Mouse (Mus musculus) liver, embryonic 14.5 days (tissue): Measurements from ENCODE around the gene Calhm5. TPM values are rescaled to one million over a fixed set of nuclear protein-coding genes. Genes with fewer than 3 reads are reported as not detected.

Source experiments
- ATAC-seq: fragments of 200-750 bp; cut with Nextera tagmentation; 2 replicates; pipeline ENCODE4 v1.8.0; 2017; ENCODE audit warnings: moderate number of reproducible peaks, mild to moderate bottlenecking, moderate library complexity; ENCODE audit not compliant: insufficient read depth
- DNase-seq, 3 experiments: peaks; one replicate each; pipeline ENCODE4 v3.0.0-alpha.2; 2012 to 2013; ENCODE audit warnings: low read depth in 3 of 3, low spot score in 3 of 3
- H3K27ac ChIP-seq: fragments of 300-500 bp; sonication (generic); 2 replicates; pipeline ENCODE4 v1.5.1; 2014; ENCODE audit warnings: moderate library complexity, mild to moderate bottlenecking, control low read depth, inconsistent platforms
- H3K27me3 ChIP-seq: fragments of 300-500 bp; sonication (generic); 2 replicates; pipeline ENCODE4 v1.6.1; 2014; ENCODE audit warnings: mild to moderate bottlenecking, low read length, moderate library complexity; ENCODE audit not compliant: control insufficient read depth, insufficient read depth
- H3K36me3 ChIP-seq: fragments of 300-500 bp; sonication (generic); replicated peaks from 2 replicates; pipeline ENCODE4 v1.6.1; 2014; ENCODE audit warnings: low read depth; ENCODE audit not compliant: control insufficient read depth, insufficient read depth
- H3K4me1 ChIP-seq, 2 experiments: fragments of 200-500 bp in 1 of 2; fragments of 300-500 bp in 1 of 2; sonication (generic) in 1 of 2; replicated peaks; 2 replicates each; pipeline ENCODE4 v1.6.1; 2012 to 2014; ENCODE audit warnings: antibody characterized with exemption in 1 of 2, inconsistent platforms in 1 of 2, low read length in 1 of 2; ENCODE audit not compliant: control insufficient read depth in 2 of 2, insufficient read depth in 2 of 2
- H3K4me2 ChIP-seq: fragments of 300-500 bp; sonication (generic); 2 replicates; pipeline ENCODE4 v1.6.1; 2014; ENCODE audit warnings: low read depth, mild to moderate bottlenecking, control low read depth, moderate library complexity
- H3K4me3 ChIP-seq, 2 experiments: fragments of 200-500 bp in 1 of 2; fragments of 300-500 bp in 1 of 2; sonication (generic) in 1 of 2; 2 replicates each; pipeline ENCODE4 v1.5.1; 2012 to 2014; ENCODE audit warnings: low read depth in 2 of 2, low read length in 2 of 2, mild to moderate bottlenecking in 2 of 2, control low read depth in 1 of 2, inconsistent platforms in 1 of 2, moderate library complexity in 1 of 2; ENCODE audit not compliant: insufficient read depth in 1 of 2
- H3K9ac ChIP-seq: fragments of 300-500 bp; sonication (generic); replicated peaks from 2 replicates; pipeline ENCODE4 v1.6.1; 2014; ENCODE audit warnings: mild to moderate bottlenecking, control low read depth, moderate library complexity
- H3K9me3 ChIP-seq: fragments of 300-500 bp; sonication (generic); 2 replicates; pipeline ENCODE4 v1.6.1; 2016; ENCODE audit warnings: low read length, mixed read lengths; ENCODE audit not compliant: control insufficient read depth
- CTCF ChIP-seq: IDR thresholded peaks from 2 replicates; pipeline ENCODE4 v1.5.1; 2016; ENCODE audit warnings: antibody characterized with exemption, low read depth, control low read depth
- EP300 ChIP-seq: IDR thresholded peaks from 2 replicates; pipeline ENCODE4 v1.6.1; 2016; ENCODE audit warnings: antibody characterized with exemption, low read depth
- WGBS: fragments of 180-500 bp; shearing (Covaris S2); extraction: QIAGEN DNeasy Blood & Tissue Kit; methylation state at CpG from one replicate; pipeline ENCODE4 v1.1.7; 2014; ENCODE audit not compliant: insufficient replicate concordance; 5-methylcytosine and 5-hydroxymethylcytosine counted together
- polyA plus RNA-seq, 2 experiments: library from polyadenylated mRNA; depleted of rRNA in 1 of 2; stranded (reverse) in 1 of 2; unstranded in 1 of 2; fragments of >200 nt; fragmentation: Nextera tagmentation in 1 of 2; extraction: Ambion mirVana in 1 of 2; gene quantifications; 2 replicates each; pipeline versions ENCODE4 v1.2.1 to v1.2.3; 2012 to 2014

The Calhm5 gene
- polyA plus RNA-seq (2012; rRNA removed) = 0.01 and 0.02 TPM in 2 replicates
- 0.01 TPM in 1 of 2 replicates, not detected in the other for polyA plus RNA-seq (2014; fragmentation: Nextera tagmentation; extraction: Ambion mirVana)

- H3K9ac ChIP-seq = no peak within 1 kb of the TSS
- WGBS = 9% methylated on average over 9 of the region's 9 CpGs
- H3K4me1 ChIP-seq = peaks cover 0 to 3% of the 10 kb centered on the region in 2 experiments; a peak in 1 of 4 replicates
These were observed at the start of gene Calhm5 for GRCm38 (mm10) chr10:34096418-34096883. TSS of gene Calhm5 (minus strand) at chr10:34096519.

DNA sequence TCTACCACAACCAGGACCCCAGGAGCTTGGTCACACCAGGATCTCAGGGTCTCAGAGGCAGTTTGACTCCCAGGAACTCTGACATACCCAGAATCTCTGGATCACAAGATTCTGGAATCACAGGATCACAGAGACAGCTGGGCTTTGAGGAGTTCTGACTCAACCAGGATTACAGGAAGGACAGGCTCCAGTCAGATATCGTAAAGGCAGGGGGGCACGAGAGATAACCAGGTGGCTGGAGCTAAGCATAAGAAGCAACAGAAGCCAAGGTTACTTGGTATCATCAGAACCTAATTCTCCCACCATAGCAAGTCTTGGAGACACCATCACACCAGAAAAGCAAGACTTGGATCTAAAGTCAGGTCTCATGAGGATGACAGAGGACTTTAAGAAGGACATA lies 45.4 kb upstream of the Calhm5 start:
- 65% methylated on average over 2 of the region's 2 CpGs for WGBS
- H3K9me3 ChIP-seq = no peaks in the 10 kb centered on the region
- no peaks in the 10 kb centered on the region for H3K36me3 ChIP-seq
- H3K27me3 ChIP-seq = no peaks in the 10 kb centered on the region
- TF ChIP-seq EP300 (no peak), CTCF (no peak)
- no peak for DNase-seq
- H3K9ac ChIP-seq = no peak overlapping the region
- H3K27ac ChIP-seq = no peak overlapping the region
- no peak for ATAC-seq
- no peak overlapping the region for H3K4me3 ChIP-seq
- no peak overlapping the region for H3K4me2 ChIP-seq
- H3K4me1 ChIP-seq = no peaks in the 10 kb centered on the region

More at GRCm38 (mm10) chr10:34096418-34096883, at the start of gene Calhm5:
- DNase-seq = peak in 1 of 3 experiments; percentile 3
- 0 out of 4 replicates have a peak within 1 kb of the TSS, but pooled peaks of 1 of the 2 experiments have one; percentile 24 for H3K4me3 ChIP-seq
- H3K36me3 ChIP-seq = no peaks in the 10 kb centered on the region
- no peak within 1 kb of the TSS for H3K27ac ChIP-seq
- no peak; the same call in 1 of the 2 replicates for ATAC-seq
- no peaks in the 10 kb centered on the region for H3K9me3 ChIP-seq
- TF ChIP-seq CTCF (peak; percentile 33; the same call in 1 of the 2 replicates), EP300 (no peak)
- H3K27me3 ChIP-seq = no peaks in the 10 kb centered on the region
- H3K4me2 ChIP-seq = peak within 1 kb of the TSS; percentile 40

DNA sequence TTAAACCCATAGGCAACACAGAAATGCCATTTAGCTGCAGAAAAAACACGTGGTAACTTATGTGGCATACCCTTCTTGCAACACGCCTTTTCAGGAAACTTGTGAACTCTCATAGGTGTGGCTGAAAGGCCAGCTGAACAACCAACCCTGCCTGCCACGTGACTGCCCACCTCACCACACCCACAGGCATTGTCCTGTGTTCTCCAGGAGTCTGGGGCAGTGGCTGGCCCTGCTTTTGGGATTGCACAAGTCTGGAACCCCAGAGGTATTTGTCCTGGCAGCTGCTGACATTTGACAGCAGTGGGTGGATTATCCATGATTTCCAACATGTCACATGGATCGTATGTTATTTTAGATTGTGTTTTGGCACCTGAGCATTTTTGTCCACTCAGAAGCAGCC lies 43.4 kb upstream of the Calhm5 start:
- ATAC-seq (no peak), DNase-seq (no peak)
- WGBS = 36% methylated on average over 4 of the region's 4 CpGs
- TF ChIP-seq EP300 = no peak
- no peak for TF ChIP-seq CTCF
- H3K36me3 ChIP-seq = no peaks in the 10 kb centered on the region
- no peak overlapping the region for H3K9ac ChIP-seq
- no peaks in the 10 kb centered on the region for H3K9me3 ChIP-seq
- H3K4me1 ChIP-seq = no peaks in the 10 kb centered on the region
- H3K4me3 ChIP-seq = no peak overlapping the region
- no peaks in the 10 kb centered on the region for H3K27me3 ChIP-seq
- no peak overlapping the region for H3K4me2 ChIP-seq
- H3K27ac ChIP-seq = no peak overlapping the region

DNA sequence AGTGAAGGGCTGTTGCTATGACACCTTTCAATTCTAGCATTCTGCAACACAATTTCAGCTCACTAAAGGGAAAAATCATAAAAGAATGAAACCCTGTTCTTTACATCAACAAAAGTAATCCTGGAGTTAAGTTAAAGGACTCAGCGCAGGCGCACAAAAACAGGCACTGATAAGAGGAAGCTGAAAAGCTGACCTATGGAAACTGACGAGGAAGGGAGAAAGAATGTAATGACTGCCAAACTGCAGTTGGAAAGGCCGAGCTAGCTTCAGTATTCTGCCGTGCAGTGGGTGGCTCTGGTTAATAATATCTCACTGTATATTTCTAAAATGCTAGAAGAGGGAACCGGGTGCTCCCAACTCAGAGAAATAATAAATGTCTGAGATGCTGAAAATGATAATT lies 41.7 kb upstream of the Calhm5 start:
- no peak overlapping the region for H3K9ac ChIP-seq
- no peak overlapping the region for H3K27ac ChIP-seq
- TF ChIP-seq EP300 = no peak
- TF ChIP-seq CTCF = no peak
- H3K9me3 ChIP-seq = no peaks in the 10 kb centered on the region
- DNase-seq = no peak
- 42% methylated on average over 6 of the region's 6 CpGs for WGBS
- no peaks in the 10 kb centered on the region for H3K4me1 ChIP-seq
- ATAC-seq = no peak
- H3K36me3 ChIP-seq = no peaks in the 10 kb centered on the region
- H3K27me3 ChIP-seq = no peaks in the 10 kb centered on the region
- H3K4me2 ChIP-seq = no peak overlapping the region
- no peak overlapping the region for H3K4me3 ChIP-seq

GRCm38 (mm10) chr10:34136432-34136831 lies 40.1 kb upstream of the Calhm5 start:
- Histone ChIP-seq H3K4me2 (no peak overlapping the region), H3K9ac (no peak overlapping the region), H3K27ac (no peak overlapping the region), H3K9me3 (no peaks in the 10 kb centered on the region), H3K36me3 (no peaks in the 10 kb centered on the region), H3K4me3 (no peak overlapping the region), H3K27me3 (no peaks in the 10 kb centered on the region), H3K4me1 (no peaks in the 10 kb centered on the region)
- no peak for DNase-seq
- WGBS = 49% methylated on average over 6 of the region's 6 CpGs
- TF ChIP-seq CTCF = no peak
- TF ChIP-seq EP300 = no peak
- no peak for ATAC-seq
